Mouse (Mus musculus) left cerebral cortex, postnatal 25 days (tissue): ENCODE results near the gene Surf4. TPM values are rescaled to one million over a fixed set of nuclear protein-coding genes. Genes with fewer than 3 reads are reported as not detected.
A peak's percentile ranks its signal among the peaks of the same experiment; 100 is the strongest.

Experiments used
- DNase-seq, 2 experiments: peaks; one replicate each; pipeline ENCODE4 v3.0.0; 2022; ENCODE audit warnings: low spot score in 2 of 2, mixed read lengths in 1 of 2
- intact Hi-C: fragments of 180-260 bp; cut with DNase I; formaldehyde crosslinking; loops from one replicate; pipeline ENCODE4 v1.15.1; 2025
- total RNA-seq, 2 experiments: library from RNA; stranded (reverse); gene quantifications; 2 replicates each; pipeline ENCODE4 v1.2.3; 2021

The Surf4 gene
- 10 to 100 TPM; 51.1 to 56.4 TPM for total RNA-seq

- peak; percentile 94 for DNase-seq
- intact Hi-C loops, result loop anchor here (1.0 to 5.0 kb wide), 2 partner anchors 31 to 79 kb away; partner anchors contain the start of gene Rexo4
Observed at GRCm38 (mm10) chr2:26933304-26934055, at the start of gene Surf4, which contains the start of gene Stkld1. Gene Surf4 (minus strand): TSS chr2:26933928. Gene Stkld1 (plus strand): TSS chr2:26934047.

- DNase-seq, result no peak
- intact Hi-C loops, result no loop called here
Observed at GRCm38 (mm10) chr2:26980361-26980760, 46.6 kb upstream of the Surf4 start.

DNA sequence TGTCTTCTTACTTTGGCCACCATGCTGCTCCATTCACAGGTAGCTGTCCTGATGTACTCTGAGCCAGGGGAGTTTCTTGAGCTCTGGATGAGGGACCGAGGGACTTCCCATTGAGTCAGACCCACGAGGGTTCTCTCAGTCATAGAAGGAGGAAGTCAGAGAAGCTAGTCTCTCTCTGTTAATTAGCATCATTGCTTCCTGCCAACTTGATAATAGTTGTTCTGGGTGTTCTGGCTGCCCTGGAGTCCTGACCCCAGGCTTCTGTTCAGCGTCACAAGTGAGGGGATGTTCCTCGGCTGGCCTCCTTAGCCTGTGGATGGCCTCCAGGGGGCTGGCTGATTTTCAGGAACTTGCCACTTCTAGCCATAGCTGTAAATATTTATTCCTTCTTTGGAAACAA is 40.2 kb upstream of the Surf4 start:
- intact Hi-C loops, result no loop called here
- no peak for DNase-seq

DNA sequence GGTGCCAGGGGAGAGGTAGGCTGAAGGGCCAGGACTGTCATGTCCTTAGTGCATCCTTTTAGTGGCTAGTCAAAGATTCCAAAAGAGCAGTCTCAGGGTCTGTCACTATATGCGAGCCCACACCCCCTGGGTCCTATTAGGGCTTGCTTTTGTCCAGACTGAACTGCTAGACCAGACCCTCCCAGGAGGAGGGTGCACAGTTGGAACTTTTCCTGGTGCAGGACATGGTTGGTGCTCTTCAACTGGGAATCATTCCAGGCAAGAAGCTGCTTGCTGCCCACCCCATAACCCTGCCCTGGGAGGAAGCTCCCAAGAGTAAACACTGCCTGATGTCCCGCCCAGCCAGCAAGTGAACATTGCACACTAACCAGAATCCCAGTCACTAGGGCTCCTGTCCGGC is 39.4 kb upstream of the Surf4 start, which contains the start of gene Adamts13:
Adamts13 (plus strand) TSS at position 301 of the 400 bp plus-strand sequence.
- DNase-seq, result no peak
- intact Hi-C loops, result no loop called here

GRCm38 (mm10) chr2:26967262-26967661 is 33.5 kb upstream of the Surf4 start:
- intact Hi-C loops, result no loop called here
- DNase-seq, result no peak

GRCm38 (mm10) chr2:26964724-26965370 is 31.1 kb upstream of the Surf4 start:
- no peak for DNase-seq
- intact Hi-C loops, result loop anchor here (1.0 kb wide), 2 partner anchors 32 to 44 kb away; partner anchors contain the start of genes Cacfd1 and Surf4

DNA sequence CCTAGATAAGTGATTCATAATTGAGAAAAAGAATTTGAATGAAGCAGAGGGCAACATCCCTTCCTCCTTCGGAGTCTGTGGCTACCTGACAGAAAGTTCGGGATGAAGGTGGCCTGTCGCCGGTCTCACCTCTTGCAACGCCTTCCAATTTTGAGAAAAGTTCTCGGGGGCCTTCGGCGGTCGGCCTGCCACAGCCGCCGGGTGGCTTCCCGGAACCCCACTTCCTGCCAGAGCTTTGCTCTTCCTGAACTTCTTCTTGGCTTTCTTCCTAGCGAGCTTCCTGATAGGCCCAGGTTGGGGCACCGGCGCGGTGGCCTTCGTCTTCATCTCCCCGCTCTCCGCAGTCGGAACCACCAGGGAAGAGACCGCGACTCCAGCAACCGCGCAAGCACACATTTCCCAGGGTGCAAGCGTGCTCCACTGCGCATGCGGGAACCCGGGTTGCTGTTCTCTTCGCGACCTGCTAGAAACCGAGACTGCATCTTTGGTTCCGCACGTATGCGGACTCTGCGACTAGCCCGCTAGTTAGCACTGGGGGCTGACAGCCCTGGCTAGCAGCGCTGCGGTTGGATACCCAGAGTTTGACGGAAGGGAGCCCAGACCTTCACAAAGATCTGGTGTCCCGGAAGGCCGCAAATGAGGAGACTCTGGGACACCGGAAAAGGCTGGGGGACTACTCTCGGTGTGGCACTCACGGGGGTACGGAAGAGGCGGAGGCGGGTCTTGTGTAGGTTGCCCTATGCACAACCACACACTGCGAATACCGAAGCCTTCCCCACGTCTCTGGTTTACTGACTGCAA is 30.4 kb upstream of the Surf4 start, which contains the start of gene Rexo4:
Rexo4 (minus strand) TSS at position 464 of the 801 bp plus-strand sequence.
- DNase-seq, result peak; percentile 93 to 98
- intact Hi-C loops, result loop anchor here (1.0 kb wide), 2 partner anchors 31 to 45 kb away; partner anchors contain the start of genes Cacfd1 and Surf4

DNA sequence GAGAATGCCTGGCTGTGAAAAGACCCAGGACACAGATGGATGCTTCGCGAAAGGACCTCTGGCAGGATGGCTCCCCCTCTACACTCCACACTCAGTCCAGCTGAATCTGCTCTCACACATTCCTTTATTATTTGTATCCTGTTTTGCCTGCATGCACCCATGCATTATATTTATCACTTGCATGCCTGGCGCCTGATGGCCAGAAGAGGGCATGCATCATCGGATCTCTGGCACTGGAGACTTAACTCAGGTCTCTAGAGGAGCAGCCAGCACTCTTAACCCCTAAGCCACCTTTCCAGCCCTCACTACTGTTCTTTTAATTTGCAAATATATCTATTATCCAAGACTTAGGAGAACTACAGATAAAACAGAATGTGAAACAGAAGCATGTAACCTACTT is 27.0 kb upstream of the Surf4 start:
- no peak for DNase-seq

DNA sequence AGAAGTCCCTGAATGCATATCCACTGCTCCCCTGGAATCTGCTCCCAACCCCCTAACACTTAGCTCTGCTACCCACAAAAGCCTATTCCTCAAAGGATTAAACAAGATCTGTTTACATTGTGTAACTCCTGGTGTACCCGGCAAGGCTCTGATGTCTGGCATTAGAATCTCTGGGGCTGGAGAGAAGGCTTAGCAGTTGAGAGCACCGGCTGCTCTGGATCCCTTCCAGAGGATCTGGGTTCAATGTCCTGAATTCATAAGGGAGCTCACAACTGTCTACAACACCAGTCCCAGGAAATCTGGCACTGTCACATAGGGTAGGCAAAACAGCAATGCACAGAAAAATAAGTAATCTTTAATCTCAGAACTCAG is 23.7 kb upstream of the Surf4 start:
- intact Hi-C loops, result no loop called here
- no peak for DNase-seq

More for the DNA sequence above, 27.0 kb upstream of the Surf4 start:
- intact Hi-C loops, result no loop called here

GRCm38 (mm10) chr2:26956811-26957487 is 23.2 kb upstream of the Surf4 start:
- no peak for DNase-seq
- intact Hi-C loops, result no loop called here

DNA sequence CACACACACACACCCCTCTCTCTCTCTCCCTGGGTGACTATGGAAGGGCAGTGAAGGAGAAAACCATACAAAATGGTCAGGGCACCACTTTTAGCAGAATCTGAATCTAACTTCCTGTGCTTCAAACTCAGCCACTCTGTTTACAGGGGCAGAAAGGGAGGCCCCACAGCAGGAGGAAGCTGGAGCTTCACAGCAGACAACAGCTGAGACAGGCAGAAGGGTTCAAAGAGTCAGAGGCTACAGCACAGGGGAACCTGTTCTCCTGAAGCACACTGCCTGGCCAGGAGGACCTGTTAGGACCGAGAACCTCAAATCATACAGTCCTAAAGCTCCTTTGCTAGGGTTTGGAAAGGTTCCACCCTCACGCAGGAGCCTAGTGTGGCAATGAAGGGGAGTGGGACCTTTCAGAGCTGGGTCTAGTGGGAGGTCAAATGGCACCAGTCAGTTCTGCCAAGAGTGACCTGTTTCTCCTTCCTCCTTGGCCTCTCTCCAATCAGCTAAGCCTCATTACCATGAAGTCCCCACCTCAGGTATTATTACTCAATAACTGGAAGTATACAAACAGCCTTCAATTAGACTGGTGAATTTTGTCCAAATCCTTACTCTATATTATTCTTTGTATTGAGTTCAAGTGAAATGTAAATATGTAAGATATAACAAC is 21.1 kb upstream of the Surf4 start:
- intact Hi-C loops, result no loop called here
- DNase-seq, result no peak

GRCm38 (mm10) chr2:26952866-26953265 is 19.1 kb upstream of the Surf4 start:
- peak in 1 of 2 experiments; percentile 31 for DNase-seq

GRCm38 (mm10) chr2:26952193-26952592 is 18.5 kb upstream of the Surf4 start:
- no peak for DNase-seq
- intact Hi-C loops, result no loop called here

More at GRCm38 (mm10) chr2:26952866-26953265, 19.1 kb upstream of the Surf4 start:
- intact Hi-C loops, result no loop called here

DNA sequence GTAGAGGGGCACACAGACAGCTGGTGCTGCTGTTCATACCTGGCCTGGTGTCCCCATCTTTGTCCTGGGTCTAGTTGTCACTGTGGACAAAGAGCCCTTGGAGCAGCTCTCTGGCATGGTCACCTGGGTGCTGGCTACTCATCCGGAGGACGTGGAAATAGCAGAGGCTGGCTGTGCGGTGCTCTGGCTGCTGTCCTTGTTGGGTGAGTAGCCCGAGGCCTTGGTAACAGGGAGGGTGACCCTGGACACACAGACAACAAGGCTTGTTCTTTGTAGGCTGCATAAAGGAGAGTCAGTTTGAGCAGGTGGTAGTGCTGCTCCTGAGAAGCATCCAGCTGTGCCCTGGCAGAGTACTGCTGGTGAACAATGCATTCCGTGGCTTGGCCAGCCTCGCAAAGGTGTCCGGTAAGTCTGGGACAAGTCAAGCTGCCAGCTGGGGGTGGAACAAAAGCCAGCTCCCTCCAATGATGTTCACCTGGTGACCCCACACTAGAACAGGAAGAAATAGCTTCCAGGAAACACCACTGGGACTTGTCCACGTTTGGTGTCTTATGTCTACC is 17.7 kb upstream of the Surf4 start:
- intact Hi-C loops, result no loop called here
- DNase-seq, result no peak

DNA sequence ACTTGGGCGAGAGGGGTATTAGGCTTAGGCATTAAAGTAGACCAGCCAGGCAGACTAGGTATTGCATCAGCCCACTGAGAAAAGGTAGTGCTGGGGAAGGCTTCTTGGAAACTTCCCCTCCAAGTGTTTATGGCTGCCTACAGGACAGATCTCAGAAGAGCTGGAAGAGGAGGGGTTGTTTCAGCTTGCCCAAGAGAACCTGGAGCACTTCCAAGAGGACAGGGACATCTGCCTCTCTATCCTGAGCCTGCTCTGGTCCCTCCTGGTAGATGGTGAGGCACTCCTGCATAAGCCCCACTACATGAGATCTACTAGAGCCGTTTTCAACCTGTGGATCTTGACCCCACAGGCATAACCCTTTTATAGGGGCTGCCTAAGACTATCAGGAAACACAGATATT is 16.7 kb upstream of the Surf4 start:
- DNase-seq, result no peak
- intact Hi-C loops, result no loop called here

- intact Hi-C loops, result no loop called here
- no peak for DNase-seq
Observed at GRCm38 (mm10) chr2:26943253-26943652, 9.5 kb upstream of the Surf4 start.

GRCm38 (mm10) chr2:26941539-26941938 is 7.8 kb upstream of the Surf4 start:
- intact Hi-C loops, result no loop called here
- no peak for DNase-seq

- DNase-seq, result no peak
- intact Hi-C loops, result no loop called here
Observed at GRCm38 (mm10) chr2:26936425-26936824, 2.7 kb upstream of the Surf4 start.

- DNase-seq, result no peak
- intact Hi-C loops, result no loop called here
Observed at GRCm38 (mm10) chr2:26935286-26935685, 1.6 kb upstream of the Surf4 start.
